Comparison of ENCODE assay signal across 10 mouse cellular contexts in the genomic region with DNA sequence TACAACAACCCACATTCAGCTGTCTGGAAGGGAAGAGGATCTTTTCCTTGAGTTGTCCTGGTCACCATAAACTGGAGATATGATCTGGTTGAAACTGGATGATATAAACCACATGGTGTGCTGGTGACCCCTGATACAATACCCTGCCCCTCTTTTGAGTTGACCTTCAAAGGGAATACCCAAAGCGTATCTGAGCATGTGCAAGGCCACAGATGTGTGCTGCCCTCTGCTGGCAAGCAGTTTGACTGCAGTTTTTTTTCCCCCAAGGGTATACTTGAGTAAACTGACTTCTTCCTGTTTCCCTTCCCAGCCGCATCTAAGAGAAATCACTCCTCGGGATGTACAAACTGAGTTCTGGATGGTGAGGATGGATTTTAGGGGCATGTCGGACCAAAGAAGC. TPM values are rescaled to one million over a fixed set of nuclear protein-coding genes. Genes with fewer than 3 reads are reported as not detected.
A peak's percentile ranks its signal among the peaks of the same experiment; 100 is the strongest.
DNase-seq lines count a peak whose midpoint lies in the region; ATAC-seq and TF ChIP-seq lines count a peak whose summit lies in the region.
"Had no signal": no experiment of that assay in that cellular context is flagged by ENCODE, and none has a peak within 500 bp of the region (broad histone marks: within the 10 kb centered on the region; RNA-seq: fewer than 3 reads in every experiment).

No protein-coding gene starts in this region.

- peak; percentile 83 for TF ChIP-seq CTCF in hindbrain, postnatal 0 days (IDR thresholded peaks at IDR 0.05; ENCODE audit: low read depth)

- ATAC-seq in heart, embryonic 12.5 days (ENCODE audit: insufficient number of reproducible peaks, low FRiP score): no peak
- ATAC-seq in hindbrain, postnatal 0 days: peak; percentile 24; the same call in 1 of the 2 replicates

- H3K4me1 ChIP-seq in heart, embryonic 12.5 days (replicated peaks): peaks cover 5% of the 10 kb centered on the region; the same call in 1 of the 2 replicates
- H3K4me1 ChIP-seq in hindbrain, postnatal 0 days (ENCODE audit: insufficient read depth, low read length): no peaks in the 10 kb centered on the region
- H3K4me1 ChIP-seq: embryonic facial prominence, embryonic 13.5 days had no signal

- H3K27ac ChIP-seq in heart, embryonic 12.5 days (ENCODE audit: poor library complexity, severe bottlenecking): no peak overlapping the region
- no peak overlapping the region for H3K27ac ChIP-seq in hindbrain, postnatal 0 days
- H3K27ac ChIP-seq: embryonic facial prominence, embryonic 13.5 days had no signal

- no peak overlapping the region for H3K4me2 ChIP-seq in heart, embryonic 12.5 days
- H3K4me2 ChIP-seq in hindbrain, postnatal 0 days (ENCODE audit: low read depth, low read length): no peak overlapping the region
- H3K4me2 ChIP-seq: embryonic facial prominence, embryonic 13.5 days had no signal

- DNase-seq in heart, adult 18-20 months: peak; percentile 10 to 29
- DNase-seq in Muller cell, postnatal 12 days (ENCODE audit: inconsistent ontology term): peak; percentile 18
- DNase-seq in embryo, embryonic 10 days (ENCODE audit: low spot score): peak; percentile 65
- peak; percentile 69 for DNase-seq in hindbrain, postnatal 0 days (ENCODE audit: low spot score)
- DNase-seq in left cerebral cortex, adult 11 months (ENCODE audit: low spot score): peak; percentile 8
- DNase-seq in naive thymus-derived CD4-positive, alpha-beta T cell, adult 2 months (ENCODE audit: low read depth): peak; percentile 19
- DNase-seq in testis, postnatal 10 days (ENCODE audit: low spot score): peak; percentile 73

- H3K9ac ChIP-seq in heart, embryonic 12.5 days: no peak overlapping the region
- no peak overlapping the region for H3K9ac ChIP-seq in hindbrain, postnatal 0 days (replicated peaks; ENCODE audit: low read length)
- H3K9ac ChIP-seq: embryonic facial prominence, embryonic 13.5 days had no signal

- 35% methylated on average over 4 of the region's 4 CpGs for WGBS in heart, embryonic 12.5 days
- 46% methylated on average over 4 of the region's 4 CpGs for WGBS in hindbrain, postnatal 0 days

- no peaks in the 10 kb centered on the region for H3K9me3 ChIP-seq in heart, embryonic 12.5 days (replicated peaks)
- H3K9me3 ChIP-seq in hindbrain, postnatal 0 days (ENCODE audit: low read length): no peaks in the 10 kb centered on the region
- H3K9me3 ChIP-seq: embryonic facial prominence, embryonic 13.5 days had no signal

- no peaks in the 10 kb centered on the region for H3K27me3 ChIP-seq in heart, embryonic 12.5 days (replicated peaks)
- H3K27me3 ChIP-seq in hindbrain, postnatal 0 days (ENCODE audit: insufficient read depth, low read length): no peaks in the 10 kb centered on the region
- H3K27me3 ChIP-seq: embryonic facial prominence, embryonic 13.5 days had no signal

- no peak overlapping the region for H3K4me3 ChIP-seq in heart, embryonic 12.5 days
- no peak overlapping the region for H3K4me3 ChIP-seq in hindbrain, postnatal 0 days (ENCODE audit: low read length)
- H3K4me3 ChIP-seq: embryonic facial prominence, embryonic 13.5 days; myocyte had no signal

- H3K36me3 ChIP-seq in heart, embryonic 12.5 days: no peaks in the 10 kb centered on the region
- no peaks in the 10 kb centered on the region for H3K36me3 ChIP-seq in hindbrain, postnatal 0 days (ENCODE audit: insufficient read depth, low read length)
- H3K36me3 ChIP-seq: embryonic facial prominence, embryonic 13.5 days had no signal

RNA-seq across cellular contexts. Expression of a gene that starts 59.1 kb away (rescaled TPM):
- 1 to 10 TPM; 5.6 to 5.7 TPM for total RNA-seq in heart, adult 18-20 months (2021)
- polyA plus RNA-seq in heart, embryonic 12.5 days (2016; fragmentation: Nextera tagmentation; extraction: Ambion mirVana): 22.3 and 23.3 TPM in 2 replicates
- 18.0 and 42.0 TPM in 2 replicates for total RNA-seq in hindbrain, postnatal 0 days (2014; rRNA removed)
- polyA plus RNA-seq in hindbrain, postnatal 0 days (2015; fragmentation: Nextera tagmentation; extraction: Ambion mirVana): 34.4 and 36.1 TPM in 2 replicates

Comparison
In these comparisons a context has a peak if more than half of its experiments do, and no peak if none do; other contexts are left out.
1. DNase-seq: peak in every context shown above with its lines; median percentile 73 in testis, postnatal 10 days; 69 in hindbrain, postnatal 0 days; 65 in embryo, embryonic 10 days; 20 in heart, adult 18-20 months; 19 in naive thymus-derived CD4-positive, alpha-beta T cell, adult 2 months; 18 in Muller cell, postnatal 12 days; 8 in left cerebral cortex, adult 11 months.